Mouse (Mus musculus): Measurements from ENCODE around the gene Vmn1r143.
"Not testable (repeated sequence)": the region's sequence is repeated elsewhere in the genome, so short reads cannot be mapped to it uniquely, and the experiment has no call there.

Vmn1r143 gene

DNA sequence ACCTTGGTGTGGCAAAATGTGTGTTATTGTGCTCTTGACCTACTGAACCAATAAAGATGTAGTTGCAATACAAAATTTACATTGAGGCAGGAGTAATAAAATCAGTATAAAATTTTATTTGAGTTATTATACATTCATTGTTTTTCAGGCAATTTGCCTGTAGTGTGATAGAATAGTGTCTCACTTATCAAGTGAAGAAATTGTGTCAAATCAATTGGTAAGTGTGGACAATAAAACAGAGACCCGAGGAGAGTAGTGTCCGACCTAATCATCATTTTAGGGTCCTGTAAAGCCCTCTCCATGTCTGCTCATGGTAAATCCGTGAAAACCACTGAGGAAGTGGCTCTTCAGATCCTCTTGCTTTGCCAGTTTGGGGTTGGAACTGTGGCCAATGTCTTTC is at the start of gene Vmn1r143:
Vmn1r143 (plus strand) TSS at position 301 of the 400 bp plus-strand sequence.
- DNase-seq (ENCODE audit: low spot score in 2 of 2): not testable (repeated sequence)

GRCm38 (mm10) chr7:22163935-22164334 is 25.2 kb upstream of the Vmn1r143 start, which contains the start of gene Vmn1r142:
Gene Vmn1r142 (minus strand): TSS chr7:22164035.
- not testable (repeated sequence) for DNase-seq (ENCODE audit: low spot score in 2 of 2)

- DNase-seq (ENCODE audit: low spot score in 2 of 2): not testable (repeated sequence)
Observed at GRCm38 (mm10) chr7:22201164-22201563, 12.0 kb downstream of the Vmn1r143 start, which contains the start of gene Gm8653. Gene Gm8653 (minus strand): TSS chr7:22201264.

DNA sequence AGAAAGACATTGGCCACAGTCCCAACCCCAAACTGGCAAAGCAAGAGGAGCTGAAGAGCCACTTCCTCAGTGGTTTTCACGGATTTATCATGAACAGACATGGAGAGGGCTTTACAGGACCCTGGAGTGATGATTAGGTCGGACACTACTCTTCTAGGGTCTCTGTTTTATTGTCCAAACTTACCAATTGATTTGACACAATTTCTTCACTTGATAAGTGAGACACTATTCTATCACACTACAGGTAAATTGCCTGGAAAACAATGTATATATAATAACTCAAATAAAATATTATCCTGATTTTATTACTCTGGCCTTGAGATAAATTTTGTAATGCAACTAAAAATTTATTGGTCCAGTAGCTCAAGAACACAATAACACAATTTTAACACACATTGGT is 40.2 kb downstream of the Vmn1r143 start, which contains the start of gene Gm8453:
Gm8453 (minus strand) TSS at position 101 of the 400 bp plus-strand sequence.
- not testable (repeated sequence) for DNase-seq (ENCODE audit: low spot score in 2 of 2)

Measured in right cerebral cortex, postnatal 36 days (tissue).